Mouse (Mus musculus): ENCODE data around the gene Hoxd4. TPM values are rescaled to one million over a fixed set of nuclear protein-coding genes. Genes with fewer than 3 reads are reported as not detected.

The Hoxd4 gene
- total RNA-seq, 2 experiments from 2014 or later = 7.0 to 18.8 TPM

Small RNA genes within 50 kb of the gene (microRNA-seq; reads per million reads assigned to microRNA genes)
- gene Gm44463 (not detected), gene Mir10b (14,400 reads per million, percentile 95 among the genes with 10 or more reads in this experiment)

Other genes with a start within 250 kb of the Hoxd4 start
- 10 to 100 TPM; 12.2 to 21.7 TPM for gene Lnpk, start 132.5 kb upstream of the Hoxd4 start, total RNA-seq (2021)
- gene Evx2, start 52.4 kb upstream of the Hoxd4 start, total RNA-seq (2021) = not detected
- gene Hoxd13, start 43.6 kb upstream of the Hoxd4 start, total RNA-seq (2021) = not detected
- not detected for gene Hoxd12, start 36.9 kb upstream of the Hoxd4 start, total RNA-seq (2021)
- gene Hoxd11, start 32.4 kb upstream of the Hoxd4 start, total RNA-seq (2021) = not detected
- under 1 TPM; 0.15 to 0.27 TPM for gene Hoxd10, start 20.0 kb upstream of the Hoxd4 start, total RNA-seq (2021)
- 1 to 10 TPM; 4.6 TPM for gene Hoxd9, start 14.2 kb upstream of the Hoxd4 start, total RNA-seq (2021)
- 10 to 100 TPM; 25.0 to 26.2 TPM for gene Hoxd8, start 7.3 kb upstream of the Hoxd4 start, total RNA-seq (2021)
- under 1 TPM; 0.33 to 0.42 TPM for gene Hoxd3, start within 50 bp of the Hoxd4 start, total RNA-seq (2021)
- 1 to 10 TPM in 1 of 2 experiments, under 1 TPM in 1; 0.69 to 1.7 TPM for gene Gm28230, start 14.8 kb downstream of the Hoxd4 start, total RNA-seq (2021)
- not detected for gene Hoxd1, start 51.1 kb downstream of the Hoxd4 start, total RNA-seq (2021)
- 100 to 1,000 TPM; 107 to 135 TPM for gene Mtx2, start 113.9 kb downstream of the Hoxd4 start, total RNA-seq (2021)

Data from adrenal gland, postnatal 10 days (tissue).